Mouse (Mus musculus): Measurements from ENCODE around the gene Olfr893.
"Not testable (repeated sequence)": the region's sequence is repeated elsewhere in the genome, so short reads cannot be mapped to it uniquely, and the experiment has no call there.

The Olfr893 gene

GRCm38 (mm10) chr9:38208065-38208464, at the start of gene Olfr893:
Gene Olfr893 (plus strand): TSS chr9:38208365.
- no peak for DNase-seq

DNA sequence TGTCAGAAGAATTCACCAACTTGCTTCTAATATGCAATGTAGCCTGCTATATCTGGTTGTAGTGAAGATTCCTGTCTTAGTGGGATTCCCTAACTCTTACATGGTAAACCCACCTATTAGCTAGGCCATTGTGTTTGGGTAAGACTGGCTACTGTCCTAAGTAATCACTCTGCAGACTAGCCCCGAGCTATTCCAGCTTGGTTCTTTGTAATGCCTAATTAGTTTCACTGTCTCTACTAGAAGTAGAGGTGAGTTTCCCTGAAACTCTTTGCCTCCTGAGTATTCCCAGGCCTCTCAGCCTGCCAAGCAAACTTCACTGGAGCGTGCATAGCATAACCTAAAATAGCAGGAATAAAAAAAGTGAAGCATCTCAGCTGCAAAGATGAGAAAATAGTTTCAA, 39.8 kb upstream of the Olfr893 start:
- not testable (repeated sequence) for DNase-seq

DNA sequence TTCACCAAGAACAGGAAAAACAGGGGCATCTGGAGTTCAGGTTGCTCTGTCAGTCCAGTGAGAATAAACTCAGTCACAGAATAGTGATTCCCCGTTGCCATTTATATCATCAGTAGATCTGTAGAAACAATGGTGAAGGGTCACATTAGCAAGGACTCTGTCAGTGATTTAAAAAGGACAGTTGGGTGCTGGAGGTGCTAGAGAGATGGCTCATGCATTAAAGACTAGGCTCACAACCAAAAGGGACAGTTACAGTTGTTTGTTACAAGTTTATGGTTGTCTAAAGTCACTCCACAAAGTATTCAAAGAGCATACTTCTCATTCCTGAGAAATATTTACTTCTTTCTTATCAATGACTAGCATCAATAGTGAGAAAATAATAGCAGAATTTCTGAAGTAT, 27.4 kb upstream of the Olfr893 start, which contains the start of gene Olfr891:
Olfr891 (minus strand) TSS at position 101 of the 400 bp plus-strand sequence.
- no peak for DNase-seq

GRCm38 (mm10) chr9:38217755-38218154, 9.6 kb downstream of the Olfr893 start, which contains the start of gene Olfr894:
Gene Olfr894 (plus strand): TSS chr9:38218055.
- no peak for DNase-seq

DNA sequence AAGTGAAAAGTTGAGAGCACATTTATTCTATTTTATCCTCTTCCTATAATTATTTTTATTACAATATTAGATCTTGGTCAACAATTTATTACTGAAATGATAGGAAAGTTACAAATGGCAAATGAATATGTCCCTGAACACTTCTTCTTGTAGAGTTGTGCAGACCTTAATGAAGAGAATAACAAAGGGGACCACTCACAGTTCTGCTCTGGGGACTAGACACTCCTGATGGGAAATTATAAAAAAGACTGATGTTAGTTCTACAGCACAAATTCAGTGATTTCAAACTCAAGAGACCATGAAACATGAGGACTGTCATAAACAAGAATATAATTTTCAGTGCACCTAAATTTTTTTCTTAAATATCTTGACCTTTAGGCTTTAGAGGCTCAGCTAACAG, 44.3 kb downstream of the Olfr893 start, which contains the start of gene Olfr143:
Olfr143 (plus strand) TSS at position 301 of the 400 bp plus-strand sequence.
- no peak for DNase-seq
